Mouse (Mus musculus) right cerebral cortex, adult 18-20 months (tissue): ENCODE data around the gene Per1.

Experiments
- DNase-seq: peaks from one replicate; pipeline ENCODE4 v3.0.0; 2022; ENCODE audit warnings: mixed read lengths

The Per1 gene

GRCm38 (mm10) chr11:69094697-69095429 lies at the start of gene Per1:
TSS of gene Per1 (plus strand) at chr11:69095217.
- peak; percentile 100 for DNase-seq

GRCm38 (mm10) chr11:69045531-69046394 lies 49.3 kb upstream of the Per1 start, which contains the start of gene Aurkb:
TSS of gene Aurkb (plus strand) at chr11:69045647.
- DNase-seq = peak; percentile 73

GRCm38 (mm10) chr11:69046395-69046774 lies 48.6 kb upstream of the Per1 start:
- DNase-seq = no peak

- no peak for DNase-seq
These were observed 47.4 kb upstream of the Per1 start for GRCm38 (mm10) chr11:69047592-69047991.

GRCm38 (mm10) chr11:69048151-69048550 lies 46.9 kb upstream of the Per1 start:
- DNase-seq = no peak

GRCm38 (mm10) chr11:69050748-69051147 lies 44.3 kb upstream of the Per1 start:
- no peak for DNase-seq

- no peak for DNase-seq
These were observed 43.2 kb upstream of the Per1 start for GRCm38 (mm10) chr11:69051771-69052170.

GRCm38 (mm10) chr11:69052824-69053421 lies 42.1 kb upstream of the Per1 start:
- no peak for DNase-seq

- no peak for DNase-seq
These were observed 41.2 kb upstream of the Per1 start for GRCm38 (mm10) chr11:69053848-69054247.

GRCm38 (mm10) chr11:69058265-69058664 lies 36.8 kb upstream of the Per1 start:
- no peak for DNase-seq

- DNase-seq = no peak
These were observed 36.2 kb upstream of the Per1 start for GRCm38 (mm10) chr11:69058729-69059356.

GRCm38 (mm10) chr11:69059357-69059974 lies 35.6 kb upstream of the Per1 start, which contains the start of gene Borcs6:
TSS of gene Borcs6 (plus strand) at chr11:69059717.
- DNase-seq = peak; percentile 99

- no peak for DNase-seq
These were observed 35.0 kb upstream of the Per1 start for GRCm38 (mm10) chr11:69059975-69060411.

- DNase-seq = peak; percentile 36
These were observed 34.4 kb upstream of the Per1 start for GRCm38 (mm10) chr11:69060448-69061254.

GRCm38 (mm10) chr11:69061255-69061912 lies 33.6 kb upstream of the Per1 start:
- DNase-seq = no peak

GRCm38 (mm10) chr11:69062194-69062760 lies 32.7 kb upstream of the Per1 start:
- peak; percentile 77 for DNase-seq

GRCm38 (mm10) chr11:69062761-69063224 lies 32.2 kb upstream of the Per1 start:
- DNase-seq = peak; percentile 92

GRCm38 (mm10) chr11:69063413-69064201 lies 31.4 kb upstream of the Per1 start:
- peak; percentile 52 for DNase-seq
